Mouse (Mus musculus): ENCODE data around the gene Iffo2. TPM values are rescaled to one million over a fixed set of nuclear protein-coding genes. Genes with fewer than 3 reads are reported as not detected.

Gene Iffo2
- polyA plus RNA-seq, 1 experiment from 2014 or later: 4.7 TPM

GRCm38 (mm10) chr4:139503919-139504318 lies 26.4 kb upstream of the Iffo2 start:
- Histone ChIP-seq H3K4me1 (ENCODE audit: insufficient read depth, low read depth, low read length) (no peaks in the 10 kb centered on the region), H3K9me3 (ENCODE audit: low read length) (no peaks in the 10 kb centered on the region), H3K4me3 (ENCODE audit: low read depth, low read length) (no peak overlapping the region), H3K36me3 (ENCODE audit: insufficient read depth, low read length) (no peaks in the 10 kb centered on the region), H3K27ac (ENCODE audit: low read length) (no peak overlapping the region), H3K4me2 (replicated peaks; ENCODE audit: low read depth, low read length) (no peak overlapping the region), H3K27me3 (replicated peaks; ENCODE audit: insufficient read depth, low read length) (no peaks in the 10 kb centered on the region), H3K9ac (replicated peaks; ENCODE audit: low read depth) (no peak overlapping the region)
- TF ChIP-seq CTCF (IDR thresholded peaks at IDR 0.05) (no peak), EP300 (IDR thresholded peaks at IDR 0.05) (no peak)
- no peak for DNase-seq (ENCODE audit: low spot score)
- 74% methylated on average over 8 of the region's 8 CpGs for WGBS
- ATAC-seq: no peak

- TF ChIP-seq CTCF (IDR thresholded peaks at IDR 0.05) (no peak), EP300 (IDR thresholded peaks at IDR 0.05) (no peak)
- Histone ChIP-seq H3K27ac (ENCODE audit: low read length) (no peak overlapping the region), H3K9ac (replicated peaks; ENCODE audit: low read depth) (no peak overlapping the region), H3K4me2 (replicated peaks; ENCODE audit: low read depth, low read length) (no peak overlapping the region), H3K4me1 (ENCODE audit: insufficient read depth, low read depth, low read length) (no peaks in the 10 kb centered on the region), H3K4me3 (ENCODE audit: low read depth, low read length) (no peak overlapping the region), H3K27me3 (replicated peaks; ENCODE audit: insufficient read depth, low read length) (no peaks in the 10 kb centered on the region), H3K9me3 (ENCODE audit: low read length) (no peaks in the 10 kb centered on the region), H3K36me3 (ENCODE audit: insufficient read depth, low read length) (no peaks in the 10 kb centered on the region)
- ATAC-seq (no peak), DNase-seq (ENCODE audit: low spot score) (no peak)
- WGBS: 75% methylated on average over 4 of the region's 4 CpGs
These were observed 24.6 kb upstream of the Iffo2 start for GRCm38 (mm10) chr4:139505716-139506115.

- WGBS: 81% methylated on average over 11 of the region's 11 CpGs
- no peak for ATAC-seq
- Histone ChIP-seq H3K27me3 (replicated peaks; ENCODE audit: insufficient read depth, low read length) (no peaks in the 10 kb centered on the region), H3K36me3 (ENCODE audit: insufficient read depth, low read length) (no peaks in the 10 kb centered on the region), H3K4me1 (ENCODE audit: insufficient read depth, low read depth, low read length) (no peaks in the 10 kb centered on the region), H3K4me3 (ENCODE audit: low read depth, low read length) (no peak overlapping the region), H3K27ac (ENCODE audit: low read length) (no peak overlapping the region), H3K9me3 (ENCODE audit: low read length) (no peaks in the 10 kb centered on the region), H3K9ac (replicated peaks; ENCODE audit: low read depth) (no peak overlapping the region), H3K4me2 (replicated peaks; ENCODE audit: low read depth, low read length) (no peak overlapping the region)
- TF ChIP-seq CTCF (IDR thresholded peaks at IDR 0.05) (no peak), EP300 (IDR thresholded peaks at IDR 0.05) (no peak)
- no peak for DNase-seq (ENCODE audit: low spot score)
These were observed 23.6 kb upstream of the Iffo2 start for GRCm38 (mm10) chr4:139506727-139507126.

GRCm38 (mm10) chr4:139509069-139509468 lies 21.3 kb upstream of the Iffo2 start:
- Histone ChIP-seq H3K4me2 (replicated peaks; ENCODE audit: low read depth, low read length) (no peak overlapping the region), H3K9me3 (ENCODE audit: low read length) (no peaks in the 10 kb centered on the region), H3K36me3 (ENCODE audit: insufficient read depth, low read length) (no peaks in the 10 kb centered on the region), H3K4me1 (ENCODE audit: insufficient read depth, low read depth, low read length) (no peaks in the 10 kb centered on the region), H3K4me3 (ENCODE audit: low read depth, low read length) (no peak overlapping the region), H3K9ac (replicated peaks; ENCODE audit: low read depth) (no peak overlapping the region), H3K27ac (ENCODE audit: low read length) (no peak overlapping the region), H3K27me3 (replicated peaks; ENCODE audit: insufficient read depth, low read length) (no peaks in the 10 kb centered on the region)
- ATAC-seq (no peak), DNase-seq (ENCODE audit: low spot score) (no peak)
- 79% methylated on average over 2 of the region's 2 CpGs for WGBS
- TF ChIP-seq CTCF (IDR thresholded peaks at IDR 0.05) (no peak), EP300 (IDR thresholded peaks at IDR 0.05) (no peak)

- ATAC-seq: no peak
- Histone ChIP-seq H3K36me3 (ENCODE audit: insufficient read depth, low read length) (no peaks in the 10 kb centered on the region), H3K9me3 (ENCODE audit: low read length) (no peaks in the 10 kb centered on the region), H3K27me3 (replicated peaks; ENCODE audit: insufficient read depth, low read length) (no peaks in the 10 kb centered on the region), H3K4me3 (ENCODE audit: low read depth, low read length) (no peak overlapping the region), H3K4me2 (replicated peaks; ENCODE audit: low read depth, low read length) (no peak overlapping the region), H3K9ac (replicated peaks; ENCODE audit: low read depth) (no peak overlapping the region), H3K4me1 (ENCODE audit: insufficient read depth, low read depth, low read length) (no peaks in the 10 kb centered on the region), H3K27ac (ENCODE audit: low read length) (no peak overlapping the region)
- WGBS: 50% methylated on average over 2 of the region's 2 CpGs
- TF ChIP-seq CTCF (IDR thresholded peaks at IDR 0.05) (no peak), EP300 (IDR thresholded peaks at IDR 0.05) (no peak)
- DNase-seq (ENCODE audit: low spot score): no peak
These were observed 18.8 kb upstream of the Iffo2 start for GRCm38 (mm10) chr4:139511557-139511956.

DNA sequence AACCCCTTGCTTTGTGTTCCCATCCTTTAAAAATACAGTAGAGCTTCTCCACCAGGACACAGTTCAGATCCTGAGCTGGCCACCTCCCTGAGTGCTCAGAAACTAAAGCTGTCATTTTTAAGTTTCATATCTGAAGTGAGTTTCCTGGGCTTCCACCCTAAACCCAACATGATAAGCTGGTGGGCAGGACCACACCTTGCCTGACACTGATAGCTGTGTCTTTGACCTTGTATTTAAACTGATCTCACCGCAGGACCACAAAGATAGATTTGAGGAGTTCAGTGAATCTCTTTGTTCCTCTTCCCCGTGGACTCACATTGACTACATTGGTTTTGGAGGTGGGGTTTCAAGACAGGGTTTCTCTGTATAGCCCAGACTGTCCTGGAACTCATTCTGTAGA lies 17.4 kb upstream of the Iffo2 start:
- WGBS: 63% methylated on average over 2 of the region's 2 CpGs
- H3K4me1 ChIP-seq (ENCODE audit: insufficient read depth, low read depth, low read length): no peaks in the 10 kb centered on the region

DNA sequence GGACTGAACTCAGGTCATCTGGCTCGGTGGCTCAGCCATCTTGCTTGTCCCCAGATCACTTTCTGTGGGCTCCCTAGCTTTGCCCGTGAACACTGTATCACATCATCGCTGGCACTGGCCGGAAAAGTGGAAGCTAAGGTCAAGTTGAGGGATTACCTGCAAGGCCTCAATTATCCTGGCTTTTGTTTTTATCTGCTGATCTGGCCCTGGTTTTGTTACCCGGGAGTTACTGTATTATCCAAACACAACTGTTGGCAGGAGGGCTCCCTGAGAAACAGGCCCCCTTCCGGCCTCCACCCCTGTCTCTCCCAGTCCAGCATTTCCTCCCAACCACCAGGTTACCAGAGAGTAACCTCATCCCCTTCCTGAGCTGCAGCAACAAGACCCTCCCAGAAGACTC lies 11.1 kb upstream of the Iffo2 start:
- Histone ChIP-seq H3K27ac (ENCODE audit: low read length) (no peak overlapping the region), H3K4me1 (ENCODE audit: insufficient read depth, low read depth, low read length) (no peaks in the 10 kb centered on the region), H3K27me3 (replicated peaks; ENCODE audit: insufficient read depth, low read length) (no peaks in the 10 kb centered on the region), H3K36me3 (ENCODE audit: insufficient read depth, low read length) (no peaks in the 10 kb centered on the region), H3K9ac (replicated peaks; ENCODE audit: low read depth) (no peak overlapping the region), H3K4me3 (ENCODE audit: low read depth, low read length) (no peak overlapping the region), H3K9me3 (ENCODE audit: low read length) (no peaks in the 10 kb centered on the region), H3K4me2 (replicated peaks; ENCODE audit: low read depth, low read length) (no peak overlapping the region)
- TF ChIP-seq CTCF (IDR thresholded peaks at IDR 0.05) (no peak), EP300 (IDR thresholded peaks at IDR 0.05) (no peak)
- no peak for ATAC-seq
- 60% methylated on average over 6 of the region's 6 CpGs for WGBS
- DNase-seq (ENCODE audit: low spot score): no peak

More for the DNA sequence above, 17.4 kb upstream of the Iffo2 start:
- ATAC-seq (no peak), DNase-seq (ENCODE audit: low spot score) (no peak)
- H3K27me3 ChIP-seq (replicated peaks; ENCODE audit: insufficient read depth, low read length): no peaks in the 10 kb centered on the region
- H3K9me3 ChIP-seq (ENCODE audit: low read length): no peaks in the 10 kb centered on the region
- no peaks in the 10 kb centered on the region for H3K36me3 ChIP-seq (ENCODE audit: insufficient read depth, low read length)
- H3K9ac ChIP-seq (replicated peaks; ENCODE audit: low read depth): no peak overlapping the region
- H3K27ac ChIP-seq (ENCODE audit: low read length): no peak overlapping the region
- H3K4me2 ChIP-seq (replicated peaks; ENCODE audit: low read depth, low read length): no peak overlapping the region
- no peak overlapping the region for H3K4me3 ChIP-seq (ENCODE audit: low read depth, low read length)
- TF ChIP-seq CTCF (IDR thresholded peaks at IDR 0.05): no peak
- no peak for TF ChIP-seq EP300 (IDR thresholded peaks at IDR 0.05)
